Mouse (Mus musculus) embryonic facial prominence, embryonic 10.5 days (tissue): ENCODE measurements around the gene 0610030E20Rik. TPM values are rescaled to one million over a fixed set of nuclear protein-coding genes. Genes with fewer than 3 reads are reported as not detected.

ENCODE experiments used
- DNase-seq: peaks from one replicate; pipeline ENCODE4 v3.0.0-alpha.2; 2017; ENCODE audit warnings: low spot score
- H3K27ac ChIP-seq: fragments of 300-500 bp; sonication (generic); replicated peaks from 2 replicates; pipeline ENCODE4 v1.5.1; 2016; ENCODE audit warnings: mild to moderate bottlenecking
- H3K27me3 ChIP-seq: fragments of 300-500 bp; sonication (generic); replicated peaks from 2 replicates; pipeline ENCODE4 v1.6.1; 2016; ENCODE audit warnings: low read depth, mild to moderate bottlenecking; ENCODE audit not compliant: poor library complexity, severe bottlenecking
- H3K36me3 ChIP-seq: fragments of 300-500 bp; sonication (generic); replicated peaks from 2 replicates; pipeline ENCODE4 v1.6.1; 2016; ENCODE audit warnings: mild to moderate bottlenecking, moderate library complexity
- H3K4me1 ChIP-seq: fragments of 300-500 bp; sonication (generic); 2 replicates; pipeline ENCODE4 v1.6.1; 2016
- H3K4me3 ChIP-seq: fragments of 300-500 bp; sonication (generic); 2 replicates; pipeline ENCODE4 v1.5.1; 2016; ENCODE audit warnings: mild to moderate bottlenecking, moderate library complexity
- H3K9me3 ChIP-seq: fragments of 300-500 bp; sonication (generic); 2 replicates; pipeline ENCODE4 v1.6.1; 2016; ENCODE audit warnings: mild to moderate bottlenecking
- WGBS: fragments of 180-500 bp; shearing (Covaris S2); methylation state at CpG from one replicate; pipeline ENCODE4 v1.1.7; 2016; 5-methylcytosine and 5-hydroxymethylcytosine counted together
- polyA plus RNA-seq: library from polyadenylated mRNA; unstranded; fragments of >200 nt; fragmentation: Nextera tagmentation; extraction: Ambion mirVana; gene quantifications from 2 replicates; pipeline ENCODE4 v1.2.1, GENCODE M21; 2016

The 0610030E20Rik gene
- polyA plus RNA-seq, 1 experiment from 2014 or later: 28.8 TPM

DNA sequence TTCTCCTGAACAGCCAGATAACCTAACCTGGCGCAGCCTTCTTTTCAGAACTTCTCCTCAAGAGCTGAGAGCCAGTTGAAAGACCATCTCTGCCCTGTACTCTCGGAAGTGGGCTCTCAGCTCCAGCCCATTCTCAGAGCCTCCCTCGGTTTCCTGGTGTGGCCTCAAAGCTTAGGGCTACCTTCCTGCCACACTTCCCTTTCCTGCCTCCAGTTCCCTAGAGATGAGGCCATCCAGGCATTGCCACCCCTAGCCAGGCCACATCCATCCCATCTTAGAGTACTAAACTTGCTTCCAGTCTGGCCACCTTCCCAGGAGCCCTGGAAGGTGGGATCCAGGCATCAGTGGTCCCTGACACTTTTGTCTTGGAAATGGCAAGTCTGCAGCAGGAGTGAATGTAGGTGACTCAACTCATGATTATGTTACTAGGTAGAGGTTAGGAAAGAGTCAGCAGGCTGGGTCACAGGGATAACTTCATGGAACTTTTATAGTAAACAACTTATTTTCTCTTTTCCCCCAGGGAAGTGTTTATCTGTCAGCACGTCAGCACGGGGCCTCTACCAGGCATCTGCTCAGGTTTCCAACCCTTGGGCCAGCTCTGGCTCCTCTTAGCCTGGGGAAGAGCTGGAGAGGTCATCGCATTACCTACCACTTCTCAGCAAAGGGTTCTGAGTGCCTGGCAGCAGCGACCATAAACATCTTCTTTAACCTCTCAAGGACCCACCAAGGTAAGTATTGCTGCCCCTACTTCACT, 32.4 kb downstream of the 0610030E20Rik start:
- no peaks in the 10 kb centered on the region for H3K9me3 ChIP-seq
- WGBS: 33% methylated on average over 7 of the region's 7 CpGs
- peak overlapping the region; percentile 78; the same call in 1 of the 2 replicates for H3K27ac ChIP-seq
- H3K4me1 ChIP-seq: peaks cover 9% of the 10 kb centered on the region
- H3K4me3 ChIP-seq: peak overlapping the region; percentile 59
- H3K27me3 ChIP-seq: peaks cover 27% of the 10 kb centered on the region
- DNase-seq: no peak
- peaks cover under 1% of the 10 kb centered on the region; the same call in 1 of the 2 replicates for H3K36me3 ChIP-seq

DNA sequence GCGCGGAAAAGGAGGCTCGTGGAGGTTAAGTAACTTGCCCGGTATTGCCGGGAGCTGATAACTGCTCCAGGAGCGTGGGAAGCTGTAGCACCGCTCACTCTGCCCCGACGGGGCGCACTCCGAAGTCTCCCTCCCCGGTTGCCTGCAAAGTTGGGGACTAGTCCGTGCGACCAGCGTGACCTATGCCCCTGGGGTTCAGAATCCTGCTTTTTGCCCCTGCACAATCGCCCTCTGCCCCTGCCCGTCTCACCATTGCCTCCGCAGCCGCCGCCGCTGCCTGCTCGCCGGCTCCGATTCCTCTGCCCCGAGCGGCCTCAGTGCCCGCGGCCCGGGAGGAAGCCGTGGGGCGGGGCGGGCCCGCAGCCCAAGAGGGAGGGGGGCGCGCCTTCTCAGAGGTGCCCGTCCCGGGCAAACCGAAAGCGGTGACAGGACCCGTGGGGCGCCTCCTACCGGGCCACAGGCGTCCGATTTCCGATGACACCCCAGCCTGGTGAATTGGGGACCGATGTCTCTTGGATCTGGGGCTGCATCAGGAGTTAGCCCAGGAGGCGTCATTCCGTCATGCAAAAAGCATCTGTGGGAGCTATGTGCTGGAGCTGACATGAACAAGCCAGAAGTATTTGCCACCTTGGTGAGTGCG, 33.1 kb downstream of the 0610030E20Rik start, which contains the start of gene Vamp5:
Vamp5 (minus strand) TSS at position 338 of the 640 bp plus-strand sequence.
- Histone ChIP-seq H3K4me1 (peaks cover 9% of the 10 kb centered on the region), H3K9me3 (no peaks in the 10 kb centered on the region), H3K4me3 (peak within 1 kb of the TSS; percentile 59), H3K27me3 (peaks cover 27% of the 10 kb centered on the region), H3K36me3 (peaks cover 7% of the 10 kb centered on the region), H3K27ac (peak within 1 kb of the TSS; percentile 78)
- DNase-seq: peak; percentile 66
- WGBS: 2% methylated on average over 49 of the region's 49 CpGs

DNA sequence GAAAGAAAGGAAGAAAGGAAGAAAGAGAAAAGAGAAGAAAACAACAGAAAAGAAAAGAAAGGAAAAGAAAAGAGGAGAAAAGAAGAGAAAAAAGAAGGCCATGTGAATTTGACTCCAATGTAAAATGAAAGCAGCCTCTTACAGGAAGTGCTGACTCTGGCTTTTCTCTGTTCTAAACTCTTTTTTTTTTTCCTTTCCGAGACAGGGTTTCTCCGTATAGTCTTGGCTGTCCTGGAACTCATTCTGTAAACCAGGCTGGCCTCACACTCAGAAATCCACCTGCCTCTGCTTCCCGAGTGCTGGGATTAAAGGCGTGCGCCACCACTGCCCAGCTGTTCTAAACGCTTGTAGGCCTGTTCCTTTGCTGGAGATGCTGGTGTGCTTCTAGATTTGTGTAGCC, 35.4 kb downstream of the 0610030E20Rik start:
- Histone ChIP-seq H3K4me3 (no peak overlapping the region), H3K27ac (no peak overlapping the region), H3K4me1 (peaks cover 9% of the 10 kb centered on the region), H3K27me3 (peaks cover 27% of the 10 kb centered on the region), H3K36me3 (peaks cover 17% of the 10 kb centered on the region), H3K9me3 (no peaks in the 10 kb centered on the region)
- DNase-seq: no peak
- whole genome bisulfite sequencing: 84% methylated on average over 6 of the region's 6 CpGs

DNA sequence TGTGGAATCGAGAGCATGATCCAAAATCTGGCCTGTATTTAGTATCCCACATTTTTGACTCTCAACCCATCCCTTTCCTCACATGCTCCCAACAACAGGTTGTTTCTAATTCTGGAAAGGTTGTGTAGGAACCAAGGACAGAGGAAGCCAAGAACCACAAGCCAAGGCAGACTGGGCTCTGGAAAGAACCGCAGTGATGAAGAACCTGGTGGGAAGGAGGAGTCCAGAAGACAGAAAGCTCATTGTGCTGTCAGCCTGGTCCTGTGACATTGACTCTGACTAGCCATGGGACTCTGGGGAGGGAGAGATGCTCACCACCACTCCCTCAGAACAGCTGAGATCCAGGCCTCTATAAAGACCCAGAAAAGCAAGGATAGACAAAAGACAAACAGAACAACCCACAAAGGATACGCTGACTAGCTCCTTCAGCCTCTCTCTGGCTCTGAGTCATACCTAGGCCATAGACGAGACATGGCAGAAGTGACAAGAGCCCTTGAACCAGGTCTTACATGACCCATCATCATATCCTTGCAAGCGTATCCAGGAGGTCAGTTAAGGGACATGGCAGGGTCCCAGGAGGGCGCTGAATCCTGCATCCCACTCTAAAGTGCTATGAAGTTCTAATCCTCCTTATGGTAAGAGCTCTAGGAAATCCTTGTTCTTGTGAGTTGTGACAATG, 36.2 kb downstream of the 0610030E20Rik start:
- DNase-seq: no peak
- peaks cover 25% of the 10 kb centered on the region for H3K27me3 ChIP-seq
- WGBS: 81% methylated on average over 6 of the region's 6 CpGs
- no peak overlapping the region for H3K4me3 ChIP-seq
- H3K9me3 ChIP-seq: no peaks in the 10 kb centered on the region
- H3K4me1 ChIP-seq: peaks cover 17% of the 10 kb centered on the region
- peaks cover 17% of the 10 kb centered on the region for H3K36me3 ChIP-seq
- no peak overlapping the region for H3K27ac ChIP-seq

DNA sequence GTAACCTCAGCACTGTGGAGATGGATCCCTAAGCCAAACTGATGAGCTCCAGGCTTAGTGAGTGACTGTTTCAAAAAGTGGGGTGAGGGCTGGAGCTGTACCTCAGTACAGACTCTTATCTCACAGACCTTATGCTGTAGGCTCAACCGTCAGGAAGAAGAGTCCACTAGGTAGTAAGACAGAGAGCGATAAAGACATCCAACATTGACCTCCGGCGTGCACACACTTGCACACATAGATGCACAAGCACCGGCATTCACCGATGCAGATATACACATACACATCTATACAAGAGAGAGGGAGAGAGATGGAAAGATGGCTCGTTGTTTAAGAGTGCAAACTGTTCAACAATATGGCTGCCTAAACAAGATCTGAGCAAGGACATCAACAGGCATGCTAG, 36.8 kb downstream of the 0610030E20Rik start:
- Histone ChIP-seq H3K4me3 (no peak overlapping the region), H3K27me3 (peaks cover 19% of the 10 kb centered on the region), H3K27ac (no peak overlapping the region), H3K4me1 (peaks cover 24% of the 10 kb centered on the region), H3K9me3 (no peaks in the 10 kb centered on the region), H3K36me3 (peaks cover 17% of the 10 kb centered on the region)
- 95% methylated on average over 7 of the region's 7 CpGs for WGBS
- no peak for DNase-seq

DNA sequence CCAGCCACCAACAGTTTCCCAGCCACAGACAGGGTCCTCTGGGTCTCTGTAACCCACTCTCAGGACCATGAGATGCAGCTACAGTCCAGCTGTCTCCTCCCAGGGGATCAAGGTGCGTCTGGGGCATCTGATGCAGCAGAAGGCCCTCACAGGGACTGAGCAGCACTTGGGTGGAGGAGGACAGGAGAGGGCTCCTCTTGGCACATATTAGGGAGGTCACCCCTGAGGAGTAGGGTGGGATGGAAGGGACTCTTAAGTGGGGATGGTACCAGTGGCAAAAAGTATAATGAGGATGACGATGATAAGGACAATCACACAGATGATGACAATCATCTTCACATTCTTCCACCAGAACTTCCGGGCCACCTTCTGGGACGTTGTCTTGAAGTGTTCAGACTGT, 38.1 kb downstream of the 0610030E20Rik start:
- Histone ChIP-seq H3K4me1 (peaks cover 30% of the 10 kb centered on the region), H3K4me3 (no peak overlapping the region), H3K27me3 (peaks cover 6% of the 10 kb centered on the region), H3K9me3 (no peaks in the 10 kb centered on the region), H3K36me3 (peaks cover 17% of the 10 kb centered on the region), H3K27ac (no peak overlapping the region)
- no peak for DNase-seq
- 91% methylated on average over 4 of the region's 4 CpGs for WGBS

DNA sequence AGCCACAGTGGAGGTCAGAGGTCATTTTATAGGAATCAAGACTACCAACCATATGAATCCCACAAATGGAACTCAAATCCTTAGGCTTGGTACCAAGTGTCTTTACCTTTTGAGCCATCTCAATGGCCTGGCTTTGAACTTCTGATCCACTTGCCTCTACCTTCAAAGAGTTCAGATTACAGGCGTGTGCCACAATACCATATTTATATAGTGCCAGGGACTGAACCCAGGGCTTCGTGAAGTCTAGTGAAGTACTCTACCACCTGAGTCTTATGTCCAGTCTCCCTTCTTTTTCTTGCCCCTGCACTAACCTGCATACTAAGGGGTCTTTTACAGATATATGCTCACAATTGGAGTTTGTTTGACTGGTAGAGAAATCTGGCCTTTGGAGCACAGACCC, 39.4 kb downstream of the 0610030E20Rik start:
- no peak overlapping the region for H3K4me3 ChIP-seq
- no peak overlapping the region for H3K27ac ChIP-seq
- DNase-seq: no peak
- H3K4me1 ChIP-seq: peaks cover 39% of the 10 kb centered on the region
- no peaks in the 10 kb centered on the region for H3K9me3 ChIP-seq
- WGBS: 92% methylated on average over 2 of the region's 2 CpGs
- H3K36me3 ChIP-seq: peaks cover 17% of the 10 kb centered on the region
- peaks cover 3% of the 10 kb centered on the region; the same call in 1 of the 2 replicates for H3K27me3 ChIP-seq

DNA sequence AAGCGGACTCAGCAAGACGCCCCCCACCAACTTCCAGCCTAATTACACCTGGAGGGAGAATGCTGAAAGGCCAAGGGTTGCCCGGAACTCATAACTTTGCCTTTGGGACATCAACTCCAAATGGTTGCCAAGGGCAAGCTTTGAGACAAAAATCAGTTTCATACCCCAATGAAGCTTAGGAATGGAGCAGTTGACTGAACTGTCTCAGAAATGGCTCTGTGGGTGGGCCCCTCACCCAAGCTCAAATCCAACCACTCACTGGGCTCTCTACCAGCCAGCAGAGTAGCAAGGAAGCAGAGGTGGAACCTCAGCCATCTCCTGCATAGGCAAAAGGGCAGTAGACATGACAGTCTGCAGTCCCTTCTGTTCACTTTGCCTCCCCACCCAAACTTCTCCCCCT, 40.7 kb downstream of the 0610030E20Rik start:
- Histone ChIP-seq H3K36me3 (peaks cover 17% of the 10 kb centered on the region), H3K9me3 (no peaks in the 10 kb centered on the region), H3K27ac (no peak overlapping the region), H3K4me1 (peaks cover 39% of the 10 kb centered on the region), H3K4me3 (no peak overlapping the region), H3K27me3 (0 out of 2 replicates have a peak, but pooled peaks cover 3% of the 10 kb centered on the region)
- DNase-seq: no peak
- WGBS: 78% methylated on average over 3 of the region's 3 CpGs

DNA sequence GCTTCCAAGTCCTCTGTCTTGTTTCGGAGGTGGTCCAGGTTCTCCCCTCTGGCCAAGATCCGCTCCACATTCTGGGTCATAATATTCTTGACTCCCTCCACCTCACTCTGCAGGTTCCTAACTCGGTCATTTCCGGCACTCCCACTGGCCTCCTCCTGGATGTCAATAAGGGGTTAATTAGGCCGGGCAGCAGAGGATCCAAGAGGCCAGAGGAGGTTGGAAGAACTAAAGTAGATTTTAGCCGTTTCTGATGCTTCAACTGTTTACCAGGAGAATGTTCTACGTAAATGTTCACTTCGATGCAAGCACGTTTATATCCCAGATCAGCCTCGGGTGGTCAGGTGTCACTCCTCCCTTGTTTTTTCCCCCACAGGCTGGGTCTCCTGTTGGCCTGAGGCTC, 41.1 kb downstream of the 0610030E20Rik start:
- Histone ChIP-seq H3K27me3 (0 out of 2 replicates have a peak, but pooled peaks cover 3% of the 10 kb centered on the region), H3K9me3 (no peaks in the 10 kb centered on the region), H3K4me3 (no peak overlapping the region), H3K4me1 (peaks cover 43% of the 10 kb centered on the region), H3K27ac (no peak overlapping the region), H3K36me3 (peaks cover 17% of the 10 kb centered on the region)
- DNase-seq: no peak
- WGBS: 67% methylated on average over 10 of the region's 10 CpGs

DNA sequence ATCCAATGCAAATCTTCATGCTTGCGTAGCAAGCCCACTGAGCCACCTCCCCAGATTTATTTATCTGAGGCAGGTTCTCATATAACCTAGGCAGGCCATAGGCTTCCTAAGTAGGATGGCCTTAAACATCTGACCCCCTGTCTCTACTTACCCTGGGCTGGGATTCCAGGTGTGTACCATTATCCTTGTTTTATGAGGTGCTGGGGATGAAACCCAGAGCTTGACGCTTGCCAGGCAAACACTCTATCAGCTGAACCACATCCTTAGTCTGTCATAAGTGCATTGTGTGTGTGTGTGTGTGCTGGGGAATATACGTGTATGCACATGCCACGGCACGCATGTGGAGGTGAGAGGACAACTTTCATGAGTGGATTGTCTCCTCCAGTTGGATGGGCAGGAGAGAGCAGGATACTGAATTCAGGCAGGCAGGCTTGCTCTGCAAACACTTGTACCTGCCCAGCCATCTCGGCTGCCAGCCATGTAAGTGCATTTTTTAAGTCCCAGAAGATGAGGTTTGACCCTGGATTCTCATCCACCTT, 41.7 kb downstream of the 0610030E20Rik start:
- H3K36me3 ChIP-seq: peaks cover 17% of the 10 kb centered on the region
- 0 out of 2 replicates have a peak, but pooled peaks cover 3% of the 10 kb centered on the region for H3K27me3 ChIP-seq
- no peak for DNase-seq
- H3K9me3 ChIP-seq: no peaks in the 10 kb centered on the region
- 84% methylated on average over 6 of the region's 6 CpGs for WGBS
- H3K4me1 ChIP-seq: peaks cover 46% of the 10 kb centered on the region
- no peak overlapping the region for H3K27ac ChIP-seq
- 0 out of 2 replicates have a peak overlapping the region, but pooled peaks have one; percentile 64 for H3K4me3 ChIP-seq

DNA sequence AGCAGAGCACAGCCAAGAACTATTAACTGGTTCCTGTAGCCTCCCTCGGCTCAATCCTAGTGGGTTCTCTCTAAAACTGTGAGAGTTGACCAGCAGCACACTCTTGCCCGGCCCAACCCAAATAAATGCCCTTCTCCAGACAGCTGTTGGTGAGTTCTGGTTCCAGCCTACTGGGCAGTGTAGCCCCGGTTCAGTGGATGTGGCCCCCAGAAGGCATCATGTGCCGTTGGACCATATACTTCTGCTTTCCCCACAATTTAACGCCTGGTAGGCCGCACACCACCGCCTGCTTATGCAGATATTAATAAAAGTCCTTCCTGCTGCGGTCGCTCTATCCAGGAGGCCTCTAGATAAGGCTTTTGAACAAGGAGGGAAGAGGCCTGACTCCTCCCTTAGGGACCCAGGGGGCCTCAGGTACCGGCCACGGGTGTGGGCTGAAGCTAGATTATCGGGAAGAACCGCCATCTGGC, 42.4 kb downstream of the 0610030E20Rik start:
- no peaks in the 10 kb centered on the region for H3K9me3 ChIP-seq
- H3K4me1 ChIP-seq: peaks cover 48% of the 10 kb centered on the region
- H3K36me3 ChIP-seq: peaks cover 17% of the 10 kb centered on the region
- peak; percentile 37 for DNase-seq
- 28% methylated on average over 13 of the region's 13 CpGs for WGBS
- peak overlapping the region; percentile 91 for H3K27ac ChIP-seq
- H3K4me3 ChIP-seq: peak overlapping the region; percentile 64
- 0 out of 2 replicates have a peak, but pooled peaks cover 3% of the 10 kb centered on the region for H3K27me3 ChIP-seq
